Mouse (Mus musculus) forebrain, embryonic 12.5 days (tissue): ENCODE measurements at regions not wholly inside any gene's neighbourhood (a gene's known extent, or its start where the extent isn't known, plus 50 kb on each side); places are given as distances from the start of the nearest gene placed in this dataset.

Source experiments
- ATAC-seq: fragments of 200-750 bp; cut with Nextera tagmentation; 2 replicates; pipeline ENCODE4 v1.8.0; 2017; ENCODE audit warnings: moderate TSS enrichment; ENCODE audit not compliant: low FRiP score
- H3K27ac ChIP-seq: fragments of 300-500 bp; sonication (generic); 2 replicates; pipeline ENCODE4 v1.5.1; 2016; ENCODE audit warnings: mild to moderate bottlenecking
- H3K27me3 ChIP-seq: fragments of 300-500 bp; sonication (generic); 2 replicates; pipeline ENCODE4 v1.6.1; 2016; ENCODE audit warnings: mild to moderate bottlenecking
- H3K36me3 ChIP-seq: fragments of 300-500 bp; sonication (generic); replicated peaks from 2 replicates; pipeline ENCODE4 v1.6.1; 2016; ENCODE audit warnings: mild to moderate bottlenecking
- H3K4me1 ChIP-seq: fragments of 300-500 bp; sonication (generic); 2 replicates; pipeline ENCODE4 v1.6.1; 2016
- H3K4me2 ChIP-seq: fragments of 300-500 bp; sonication (generic); 2 replicates; pipeline ENCODE4 v1.6.1; 2016; ENCODE audit warnings: mild to moderate bottlenecking, moderate library complexity
- H3K4me3 ChIP-seq: fragments of 300-500 bp; sonication (generic); replicated peaks from 2 replicates; pipeline ENCODE4 v1.5.1; 2016; ENCODE audit warnings: mild to moderate bottlenecking
- H3K9ac ChIP-seq: fragments of 300-500 bp; sonication (generic); 2 replicates; pipeline ENCODE4 v1.6.1; 2016; ENCODE audit warnings: mild to moderate bottlenecking
- H3K9me3 ChIP-seq: fragments of 300-500 bp; sonication (generic); 2 replicates; pipeline ENCODE4 v1.6.1; 2016
- WGBS: fragments of 180-500 bp; shearing (Covaris S2); methylation state at CpG from one replicate; pipeline ENCODE4 v1.1.7; 2016; 5-methylcytosine and 5-hydroxymethylcytosine counted together

DNA sequence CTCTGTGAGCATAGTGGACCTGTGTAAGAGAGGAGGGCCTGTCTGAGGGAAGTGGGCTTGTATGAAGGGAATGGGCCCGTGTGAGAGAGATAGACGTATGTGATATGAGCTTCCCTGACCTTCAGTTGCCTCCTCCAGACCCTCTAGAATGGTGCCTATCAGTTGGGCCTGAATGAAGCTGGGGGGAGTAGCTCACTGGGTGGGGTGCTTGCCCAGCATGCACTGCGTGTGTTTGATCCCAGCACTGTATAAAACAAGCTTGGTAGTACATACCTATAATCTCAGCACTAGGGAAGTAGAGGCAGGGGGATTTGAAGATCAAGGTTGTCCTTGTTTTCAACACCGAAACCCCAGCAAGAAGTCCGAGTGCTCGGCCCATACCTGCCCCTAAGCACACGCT lies 120.1 kb downstream of the Inhbb start:
- no peak overlapping the region for H3K4me3 ChIP-seq
- no peak overlapping the region for H3K4me2 ChIP-seq
- H3K9me3 ChIP-seq: no peaks in the 10 kb centered on the region
- peaks cover 61% of the 10 kb centered on the region for H3K27me3 ChIP-seq
- H3K4me1 ChIP-seq: peaks cover 23% of the 10 kb centered on the region
- no peaks in the 10 kb centered on the region for H3K36me3 ChIP-seq
- no peak overlapping the region for H3K27ac ChIP-seq
- ATAC-seq: no peak
- H3K9ac ChIP-seq: no peak overlapping the region
- WGBS: 84% methylated on average over 7 of the region's 7 CpGs

DNA sequence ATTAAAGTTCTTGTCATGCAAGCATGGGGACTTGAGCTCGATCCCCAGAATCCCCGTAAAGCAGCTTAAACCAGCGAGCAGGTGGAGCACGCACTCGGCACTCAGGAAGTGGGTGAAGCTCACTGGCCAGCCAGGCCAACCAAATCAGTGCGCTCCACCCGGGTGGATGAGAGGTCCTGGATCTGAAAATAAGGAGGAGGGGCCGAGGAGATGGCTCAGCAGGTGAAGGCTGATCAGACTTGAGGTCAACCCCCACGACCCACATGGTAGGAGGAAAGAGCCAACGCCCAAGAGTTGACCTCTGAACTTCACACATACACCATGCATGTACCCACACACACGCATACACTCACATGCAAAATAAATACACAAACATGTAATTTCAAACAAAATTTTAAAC lies 120.8 kb downstream of the Inhbb start:
- H3K27ac ChIP-seq: no peak overlapping the region
- H3K27me3 ChIP-seq: peaks cover 55% of the 10 kb centered on the region
- H3K4me3 ChIP-seq: no peak overlapping the region
- H3K9me3 ChIP-seq: no peaks in the 10 kb centered on the region
- no peak overlapping the region for H3K4me2 ChIP-seq
- 91% methylated on average over 11 of the region's 11 CpGs for WGBS
- no peaks in the 10 kb centered on the region for H3K36me3 ChIP-seq
- no peak overlapping the region for H3K9ac ChIP-seq
- ATAC-seq: no peak
- H3K4me1 ChIP-seq: peaks cover 23% of the 10 kb centered on the region

DNA sequence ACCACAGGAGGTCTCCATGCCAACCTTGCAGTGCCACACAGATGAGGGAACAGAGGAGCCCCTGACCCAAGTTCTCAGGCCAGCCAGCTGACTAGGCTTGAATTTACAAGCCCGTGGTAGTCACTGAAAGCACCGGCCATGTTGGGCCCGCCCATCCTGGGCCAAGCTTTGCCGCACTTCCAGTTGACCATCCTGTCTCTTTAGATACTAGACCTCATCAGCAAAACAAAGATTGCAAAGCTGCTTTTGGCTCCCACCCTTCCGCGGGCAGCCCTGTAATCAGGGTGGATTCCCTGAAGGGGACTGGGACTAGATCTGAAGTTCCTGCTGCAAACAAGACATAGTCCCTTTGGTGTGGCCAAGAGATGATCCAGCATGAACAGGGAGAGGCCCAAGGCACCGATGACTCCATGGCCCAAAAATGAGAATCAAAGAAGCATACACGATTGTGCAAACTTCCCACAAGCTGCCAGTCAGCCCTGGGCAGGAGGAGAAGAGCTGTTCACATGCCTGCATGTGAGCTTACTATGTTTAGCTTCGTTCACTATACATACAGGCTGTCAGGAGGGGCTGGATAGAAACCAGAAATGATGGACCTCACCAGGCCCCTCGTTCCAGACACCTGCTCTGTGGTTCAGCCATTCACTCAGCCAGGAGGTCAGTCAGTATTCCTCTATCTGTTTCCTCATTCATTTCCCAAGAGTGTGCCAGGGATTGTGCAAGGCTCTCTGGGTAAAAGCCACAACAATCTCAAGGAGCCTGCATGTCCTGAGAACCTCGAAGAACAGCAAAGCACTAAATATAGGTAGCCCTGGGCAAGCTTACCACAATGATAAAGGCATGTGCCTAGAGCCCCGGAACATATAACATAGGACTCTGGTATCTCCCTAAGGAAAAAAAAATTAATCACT lies 122.0 kb downstream of the Inhbb start:
- Histone ChIP-seq H3K27me3 (peaks cover 53% of the 10 kb centered on the region), H3K9me3 (no peaks in the 10 kb centered on the region), H3K9ac (no peak overlapping the region), H3K4me2 (no peak overlapping the region), H3K4me3 (no peak overlapping the region), H3K4me1 (peaks cover 11% of the 10 kb centered on the region), H3K27ac (no peak overlapping the region), H3K36me3 (no peaks in the 10 kb centered on the region)
- 90% methylated on average over 12 of the region's 12 CpGs for WGBS
- no peak for ATAC-seq

DNA sequence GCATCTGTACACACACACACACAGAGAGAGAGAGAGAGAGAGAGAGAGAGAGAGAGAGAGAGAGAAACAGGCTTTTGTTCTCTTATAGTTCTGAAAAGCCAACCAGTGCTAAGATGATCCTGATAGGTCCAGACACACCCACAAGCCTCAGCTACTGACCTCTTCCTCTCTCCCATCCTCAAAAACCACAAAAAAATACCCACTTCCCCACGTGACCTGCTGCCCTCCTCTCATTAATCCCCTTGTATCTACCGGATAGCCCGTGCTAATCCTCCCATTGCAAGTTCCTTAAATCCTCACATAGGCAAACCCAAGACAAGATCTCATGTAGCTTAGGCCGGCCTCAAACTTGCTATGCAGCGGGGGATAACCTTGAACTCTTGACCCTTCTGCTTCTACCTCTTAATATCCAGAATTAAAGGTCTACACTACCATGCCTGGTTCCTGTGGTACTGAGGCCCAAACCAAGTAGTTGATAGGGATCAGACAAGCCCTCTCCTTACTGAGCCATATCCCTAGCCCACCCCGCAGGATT lies 123.3 kb downstream of the Inhbb start:
- no peak for ATAC-seq
- Histone ChIP-seq H3K9me3 (no peaks in the 10 kb centered on the region), H3K36me3 (no peaks in the 10 kb centered on the region), H3K4me1 (no peaks in the 10 kb centered on the region), H3K4me2 (no peak overlapping the region), H3K9ac (no peak overlapping the region), H3K4me3 (no peak overlapping the region), H3K27me3 (peaks cover 45% of the 10 kb centered on the region), H3K27ac (no peak overlapping the region)
- 42% methylated on average over 6 of the region's 6 CpGs for WGBS

DNA sequence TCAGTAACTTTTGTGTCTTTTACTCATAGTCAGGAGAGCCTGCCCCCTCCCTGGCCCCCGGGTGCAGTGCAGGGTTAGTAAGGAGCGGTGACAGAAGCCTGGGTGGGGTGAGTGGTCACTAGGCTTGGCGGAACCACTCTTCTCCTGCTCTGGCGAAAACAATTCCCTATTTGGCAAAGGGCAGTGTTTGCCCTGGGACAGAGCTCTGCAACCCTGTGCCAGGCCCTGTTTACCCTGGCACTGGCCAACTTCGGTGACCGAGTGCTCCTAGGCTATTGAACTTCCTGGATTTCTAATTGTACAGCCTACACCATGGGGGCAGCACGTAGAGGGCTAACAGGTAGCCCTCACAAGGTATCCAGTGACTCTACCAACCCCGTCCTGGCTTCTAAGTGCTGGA lies 126.9 kb downstream of the Inhbb start:
- ATAC-seq: no peak
- H3K36me3 ChIP-seq: no peaks in the 10 kb centered on the region
- no peak overlapping the region for H3K4me3 ChIP-seq
- no peaks in the 10 kb centered on the region for H3K4me1 ChIP-seq
- no peak overlapping the region for H3K4me2 ChIP-seq
- H3K27me3 ChIP-seq: peaks cover 22% of the 10 kb centered on the region
- 87% methylated on average over 8 of the region's 8 CpGs for WGBS
- H3K9ac ChIP-seq: no peak overlapping the region
- no peak overlapping the region for H3K27ac ChIP-seq
- H3K9me3 ChIP-seq: no peaks in the 10 kb centered on the region

DNA sequence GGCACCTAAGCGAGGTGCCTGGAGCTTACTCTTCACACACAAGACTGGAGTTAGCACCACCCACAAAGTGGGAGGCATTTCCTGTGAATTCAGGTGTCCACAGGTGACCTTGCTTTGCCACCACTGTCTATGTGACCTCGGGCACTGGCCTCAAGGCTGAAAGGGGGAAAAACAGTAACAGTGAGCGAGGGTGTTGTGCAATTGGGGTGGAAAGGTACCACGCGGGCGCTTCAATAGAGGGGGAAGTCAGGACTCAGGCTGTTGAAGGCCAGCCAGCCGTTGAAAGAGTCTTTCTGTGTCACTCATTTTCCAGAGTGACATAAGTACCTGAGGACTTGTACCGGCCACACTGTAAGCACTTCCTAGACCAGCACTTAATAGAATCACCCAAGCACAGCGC lies 128.2 kb downstream of the Inhbb start:
- Histone ChIP-seq H3K36me3 (no peaks in the 10 kb centered on the region), H3K9me3 (no peaks in the 10 kb centered on the region), H3K9ac (no peak overlapping the region), H3K4me2 (no peak overlapping the region), H3K27me3 (peaks cover 15% of the 10 kb centered on the region), H3K4me3 (no peak overlapping the region), H3K27ac (no peak overlapping the region), H3K4me1 (no peaks in the 10 kb centered on the region)
- 90% methylated on average over 9 of the region's 9 CpGs for WGBS
- no peak for ATAC-seq

DNA sequence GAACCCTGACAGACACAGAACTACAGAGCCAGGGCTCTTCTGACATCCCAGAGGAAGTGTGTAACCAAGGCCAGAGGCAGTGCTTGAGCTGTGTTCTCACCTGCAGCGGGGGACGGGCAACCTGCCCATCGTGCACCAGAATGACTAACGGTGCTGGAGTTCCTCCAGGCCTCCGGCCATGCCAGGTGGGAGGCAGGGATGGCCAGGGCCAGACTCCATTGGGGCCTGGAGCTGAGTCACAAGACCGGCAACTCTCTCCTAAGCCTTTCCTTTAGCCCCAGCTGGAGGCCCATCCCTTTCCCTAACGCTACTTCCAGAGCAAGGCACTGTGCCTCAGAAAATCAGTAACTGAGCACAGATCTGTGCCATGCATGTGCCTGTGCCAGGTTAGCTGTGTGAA lies 129.8 kb downstream of the Inhbb start:
- ATAC-seq: no peak
- 0 out of 2 replicates have a peak, but pooled peaks cover 5% of the 10 kb centered on the region for H3K27me3 ChIP-seq
- H3K9ac ChIP-seq: no peak overlapping the region
- H3K36me3 ChIP-seq: no peaks in the 10 kb centered on the region
- H3K4me2 ChIP-seq: no peak overlapping the region
- H3K27ac ChIP-seq: no peak overlapping the region
- H3K4me1 ChIP-seq: no peaks in the 10 kb centered on the region
- H3K9me3 ChIP-seq: no peaks in the 10 kb centered on the region
- H3K4me3 ChIP-seq: no peak overlapping the region
- WGBS: 72% methylated on average over 7 of the region's 7 CpGs

DNA sequence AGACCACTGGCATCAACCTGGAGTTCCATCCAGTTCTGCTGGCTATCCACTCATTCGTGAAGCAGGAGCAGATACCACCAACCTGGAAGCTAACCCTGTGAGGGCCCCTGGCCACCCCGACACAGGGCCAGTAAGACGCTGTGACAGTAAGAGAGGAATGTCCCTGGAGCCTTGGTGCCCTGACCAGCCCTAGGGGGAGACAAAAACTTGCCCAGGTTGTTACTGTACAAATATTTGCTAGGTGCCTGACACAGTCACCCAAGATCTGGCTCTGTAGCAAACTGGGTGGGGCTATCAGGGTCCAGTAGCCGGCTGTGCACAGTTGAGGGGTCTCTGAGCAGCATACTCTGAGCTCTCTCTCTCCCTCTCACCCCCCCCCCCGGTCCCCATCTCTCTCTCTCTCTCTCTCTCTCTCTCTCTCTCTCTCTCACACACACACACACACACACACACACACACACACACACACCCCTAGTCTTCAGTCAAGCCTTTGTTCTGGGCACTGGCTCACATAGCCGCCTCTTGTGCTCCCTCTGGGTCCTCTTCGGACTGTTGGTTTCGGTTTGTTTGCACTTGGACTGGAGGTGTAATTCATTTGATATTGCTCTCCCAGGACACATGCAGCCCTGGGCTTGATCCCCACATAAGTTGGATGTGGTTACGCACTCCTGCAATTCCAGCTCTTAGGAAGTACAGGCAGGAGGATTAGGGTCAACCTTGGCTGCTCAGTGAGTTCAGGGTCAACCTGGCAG lies 131.7 kb downstream of the Inhbb start:
- no peaks in the 10 kb centered on the region for H3K36me3 ChIP-seq
- no peaks in the 10 kb centered on the region for H3K4me1 ChIP-seq
- no peaks in the 10 kb centered on the region for H3K9me3 ChIP-seq
- ATAC-seq: no peak
- no peak overlapping the region for H3K27ac ChIP-seq
- no peak overlapping the region for H3K9ac ChIP-seq
- 83% methylated on average over 7 of the region's 9 CpGs for WGBS
- H3K4me2 ChIP-seq: no peak overlapping the region
- H3K27me3 ChIP-seq: 0 out of 2 replicates have a peak, but pooled peaks cover 5% of the 10 kb centered on the region
- H3K4me3 ChIP-seq: no peak overlapping the region

DNA sequence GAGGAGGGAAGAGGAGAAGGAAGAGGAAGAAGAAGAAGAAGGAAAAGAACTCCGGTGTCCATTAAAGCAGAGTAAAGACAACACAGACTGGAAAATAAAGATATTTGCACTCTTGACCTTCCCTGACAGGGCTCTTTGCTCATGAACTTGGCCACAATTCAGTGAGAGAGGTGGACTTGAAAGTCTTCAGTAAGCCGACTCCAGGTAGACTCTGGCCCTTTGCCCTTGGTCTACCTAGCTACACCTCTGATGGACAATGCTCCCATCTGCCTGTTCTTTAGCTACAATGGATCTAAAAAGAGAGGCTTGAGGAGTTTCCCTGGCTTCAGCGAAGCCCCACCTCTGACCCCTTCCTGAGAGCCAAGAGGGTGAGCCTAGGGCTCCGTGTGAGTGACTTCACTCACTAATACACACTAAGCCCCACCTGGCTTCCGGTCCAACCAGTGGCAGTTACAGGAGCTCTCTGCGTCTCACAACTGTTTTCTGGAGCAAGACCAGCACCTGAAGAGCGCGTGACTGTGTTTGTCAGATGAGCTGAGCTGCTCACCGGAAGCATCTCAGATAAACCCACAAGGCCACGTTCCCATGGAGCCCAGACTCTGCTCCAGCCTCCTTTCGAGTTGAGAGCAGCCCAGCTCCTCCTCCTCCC lies 132.4 kb downstream of the Inhbb start:
- WGBS: 91% methylated on average over 11 of the region's 11 CpGs

DNA sequence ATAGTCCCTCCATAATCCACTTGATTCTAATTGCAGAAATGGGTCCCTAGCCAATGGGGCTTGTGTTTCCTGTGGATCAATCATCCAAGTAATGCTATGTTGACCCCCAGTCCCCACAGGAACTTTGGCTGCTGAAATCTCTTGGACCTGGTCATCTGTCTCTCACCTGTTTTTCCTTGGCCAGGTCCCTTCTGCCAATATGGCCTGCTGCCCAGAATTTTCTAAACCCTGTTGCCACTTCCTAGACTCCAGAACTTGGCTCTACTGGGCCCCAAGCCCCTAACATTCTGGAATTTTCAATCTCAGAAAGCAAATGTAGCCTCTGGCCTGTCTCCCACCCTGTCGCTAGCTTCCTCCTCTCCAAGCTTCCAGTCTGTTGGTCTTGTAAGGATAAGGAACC lies 139.6 kb downstream of the Inhbb start:
- ATAC-seq: no peak
- 94% methylated on average over 1 of the region's 1 CpGs for WGBS
- H3K4me1 ChIP-seq: no peaks in the 10 kb centered on the region

More for the DNA sequence above, 132.4 kb downstream of the Inhbb start:
- no peaks in the 10 kb centered on the region for H3K4me1 ChIP-seq
- H3K4me2 ChIP-seq: no peak overlapping the region
- H3K9ac ChIP-seq: no peak overlapping the region
- H3K27me3 ChIP-seq: 0 out of 2 replicates have a peak, but pooled peaks cover 2% of the 10 kb centered on the region
- no peaks in the 10 kb centered on the region for H3K36me3 ChIP-seq
- no peak overlapping the region for H3K27ac ChIP-seq
- H3K4me3 ChIP-seq: no peak overlapping the region
- H3K9me3 ChIP-seq: no peaks in the 10 kb centered on the region
- ATAC-seq: no peak

DNA sequence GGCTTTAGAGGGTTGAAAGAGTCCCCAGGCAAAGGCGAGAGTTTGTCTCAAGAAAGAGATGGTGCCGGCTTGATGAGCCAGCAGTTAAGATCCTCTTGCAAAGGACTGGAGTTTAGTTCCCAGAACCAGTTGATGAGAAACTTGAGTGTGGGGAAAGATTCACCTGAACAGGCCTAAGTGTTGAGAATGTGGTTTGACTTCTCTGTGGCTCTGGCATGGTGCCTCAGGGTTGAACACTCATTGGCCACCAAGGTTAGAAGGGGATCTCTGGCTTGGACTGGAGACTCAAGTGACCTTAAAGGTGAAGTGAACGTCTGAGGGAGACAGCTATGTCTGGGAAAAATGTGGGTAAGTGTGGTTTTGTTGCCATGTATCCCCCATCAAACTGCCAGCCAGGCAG lies 142.8 kb downstream of the Inhbb start:
- no peaks in the 10 kb centered on the region for H3K9me3 ChIP-seq
- no peak for ATAC-seq
- 90% methylated on average over 3 of the region's 3 CpGs for WGBS
- no peak overlapping the region for H3K9ac ChIP-seq
- H3K27me3 ChIP-seq: no peaks in the 10 kb centered on the region; the same call in 1 of the 2 replicates
- H3K27ac ChIP-seq: no peak overlapping the region
- H3K4me3 ChIP-seq: no peak overlapping the region
- H3K36me3 ChIP-seq: no peaks in the 10 kb centered on the region
- no peaks in the 10 kb centered on the region for H3K4me1 ChIP-seq
- no peak overlapping the region for H3K4me2 ChIP-seq

More for the DNA sequence above, 139.6 kb downstream of the Inhbb start:
- H3K4me3 ChIP-seq: no peak overlapping the region
- H3K4me2 ChIP-seq: no peak overlapping the region
- no peak overlapping the region for H3K9ac ChIP-seq
- no peaks in the 10 kb centered on the region for H3K36me3 ChIP-seq
- no peaks in the 10 kb centered on the region for H3K27me3 ChIP-seq
- no peak overlapping the region for H3K27ac ChIP-seq
- no peaks in the 10 kb centered on the region for H3K9me3 ChIP-seq

DNA sequence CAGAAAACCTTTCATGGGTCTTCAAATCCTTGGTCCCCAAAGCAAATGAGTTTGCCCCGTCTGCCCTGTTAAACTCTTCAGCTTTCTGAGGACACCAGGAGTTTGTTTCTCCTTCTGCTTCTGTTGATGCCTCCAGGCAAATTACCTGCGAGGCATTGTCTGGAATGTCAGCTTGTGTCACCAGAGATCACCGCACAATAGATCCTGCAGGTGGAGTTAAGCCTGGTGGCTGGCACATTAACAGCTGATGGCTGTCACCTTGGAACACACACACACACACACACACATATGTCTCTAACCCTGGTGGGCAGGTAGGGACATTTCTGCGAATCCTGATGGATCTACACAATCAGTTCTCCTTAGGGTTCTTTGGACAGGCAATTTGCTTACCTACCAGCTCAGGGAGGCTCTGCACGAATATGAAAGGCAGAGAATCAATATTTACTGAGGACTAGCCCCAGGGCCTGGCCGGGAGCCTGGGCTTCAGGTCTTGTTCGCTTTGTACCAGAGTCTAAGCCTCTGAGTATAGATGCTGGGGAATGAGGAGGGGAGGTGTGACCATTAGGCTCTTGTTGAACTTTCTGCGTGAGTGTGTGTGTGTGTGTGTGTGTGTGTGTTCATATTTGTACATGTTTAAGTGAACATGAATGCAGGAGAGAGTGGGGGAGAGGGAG lies 143.4 kb downstream of the Inhbb start:
- no peak for ATAC-seq
- Histone ChIP-seq H3K4me2 (no peak overlapping the region), H3K27me3 (no peaks in the 10 kb centered on the region; the same call in 1 of the 2 replicates), H3K4me3 (no peak overlapping the region), H3K9ac (no peak overlapping the region), H3K9me3 (no peaks in the 10 kb centered on the region), H3K27ac (no peak overlapping the region), H3K36me3 (no peaks in the 10 kb centered on the region), H3K4me1 (no peaks in the 10 kb centered on the region)
- 82% methylated on average over 8 of the region's 8 CpGs for WGBS
